Mouse (Mus musculus) heart, embryonic 11.5 days (tissue): ENCODE results near the gene Cfap46. TPM values are rescaled to one million over a fixed set of nuclear protein-coding genes. Genes with fewer than 3 reads are reported as not detected.

Experiments
- ATAC-seq: fragments of 200-750 bp; cut with Nextera tagmentation; replicated peaks from 2 replicates; pipeline ENCODE4 v1.8.0; 2017; ENCODE audit warnings: moderate library complexity; ENCODE audit not compliant: insufficient number of reproducible peaks, low FRiP score, low TSS enrichment
- H3K27ac ChIP-seq: fragments of 300-500 bp; sonication (generic); 2 replicates; pipeline ENCODE4 v1.5.1; 2014; ENCODE audit warnings: mild to moderate bottlenecking, low read depth, low read length
- H3K27me3 ChIP-seq: fragments of 300-500 bp; sonication (generic); 2 replicates; pipeline ENCODE4 v1.6.1; 2014; ENCODE audit warnings: mild to moderate bottlenecking, low read length, mixed read lengths; ENCODE audit not compliant: control insufficient read depth, insufficient read depth
- H3K36me3 ChIP-seq: fragments of 300-500 bp; sonication (generic); 2 replicates; pipeline ENCODE4 v1.6.1; 2014; ENCODE audit warnings: mild to moderate bottlenecking, low read length, moderate library complexity, mixed read lengths; ENCODE audit not compliant: control insufficient read depth, insufficient read depth
- H3K4me1 ChIP-seq: fragments of 300-500 bp; sonication (generic); 2 replicates; pipeline ENCODE4 v1.6.1; 2014; ENCODE audit warnings: low read length; ENCODE audit not compliant: control insufficient read depth, insufficient read depth
- H3K4me2 ChIP-seq: fragments of 300-500 bp; sonication (generic); 2 replicates; pipeline ENCODE4 v1.6.1; 2014; ENCODE audit warnings: mild to moderate bottlenecking, moderate library complexity
- H3K4me3 ChIP-seq: fragments of 300-500 bp; sonication (generic); 2 replicates; pipeline ENCODE4 v1.5.1; 2014; ENCODE audit warnings: low read depth, low read length
- H3K9ac ChIP-seq: fragments of 300-500 bp; sonication (generic); 2 replicates; pipeline ENCODE4 v1.6.1; 2014; ENCODE audit warnings: mild to moderate bottlenecking, low read depth, low read length, moderate library complexity
- H3K9me3 ChIP-seq: fragments of 300-500 bp; sonication (generic); replicated peaks from 2 replicates; pipeline ENCODE4 v1.6.1; 2016; ENCODE audit warnings: low read length; ENCODE audit not compliant: control insufficient read depth
- WGBS: fragments of 180-500 bp; shearing (Covaris S2); extraction: QIAGEN DNeasy Blood & Tissue Kit; methylation state at CpG from one replicate; pipeline ENCODE4 v1.1.7; 2014; ENCODE audit not compliant: insufficient replicate concordance; 5-methylcytosine and 5-hydroxymethylcytosine counted together
- polyA plus RNA-seq: library from polyadenylated mRNA; unstranded; fragments of >200 nt; fragmentation: Nextera tagmentation; extraction: Ambion mirVana; gene quantifications from 2 replicates; pipeline ENCODE4 v1.2.1, GENCODE M21; 2014

The Cfap46 gene
- polyA plus RNA-seq, 1 experiment from 2014 or later, result not detected

GRCm38 (mm10) chr7:139580851-139581775 is 102.5 kb downstream of the Cfap46 start:
- H3K27ac ChIP-seq, result no peak overlapping the region
- H3K4me2 ChIP-seq, result peak overlapping the region; percentile 75
- peaks cover 80% of the 10 kb centered on the region for H3K27me3 ChIP-seq
- H3K9me3 ChIP-seq, result no peaks in the 10 kb centered on the region
- H3K36me3 ChIP-seq, result peaks cover 8% of the 10 kb centered on the region
- H3K4me3 ChIP-seq, result peak overlapping the region; percentile 46
- H3K4me1 ChIP-seq, result peaks cover 32% of the 10 kb centered on the region
- ATAC-seq, result no peak
- no peak overlapping the region for H3K9ac ChIP-seq
- 3% methylated on average over 78 of the region's 78 CpGs for WGBS

GRCm38 (mm10) chr7:139579261-139579905 is 104.2 kb downstream of the Cfap46 start:
- Histone ChIP-seq H3K9ac (no peak overlapping the region), H3K9me3 (no peaks in the 10 kb centered on the region), H3K4me1 (peaks cover 26% of the 10 kb centered on the region), H3K4me3 (no peak overlapping the region), H3K36me3 (peaks cover 8% of the 10 kb centered on the region), H3K27me3 (peaks cover 62% of the 10 kb centered on the region), H3K4me2 (no peak overlapping the region), H3K27ac (no peak overlapping the region)
- ATAC-seq, result no peak
- 78% methylated on average over 21 of the region's 21 CpGs for WGBS

- H3K27me3 ChIP-seq, result peaks cover 30% of the 10 kb centered on the region
- peaks cover 8% of the 10 kb centered on the region for H3K36me3 ChIP-seq
- peaks cover 6% of the 10 kb centered on the region for H3K4me1 ChIP-seq
- no peak for ATAC-seq
- no peak overlapping the region for H3K27ac ChIP-seq
- no peaks in the 10 kb centered on the region for H3K9me3 ChIP-seq
- no peak overlapping the region for H3K4me3 ChIP-seq
- 75% methylated on average over 16 of the region's 16 CpGs for WGBS
- no peak overlapping the region for H3K9ac ChIP-seq
- H3K4me2 ChIP-seq, result no peak overlapping the region
Observed at GRCm38 (mm10) chr7:139576064-139576686, 107.4 kb downstream of the Cfap46 start.

GRCm38 (mm10) chr7:139572665-139573064 is 111.0 kb downstream of the Cfap46 start:
- WGBS, result 64% methylated on average over 3 of the region's 3 CpGs
- no peak overlapping the region for H3K9ac ChIP-seq
- ATAC-seq, result no peak

GRCm38 (mm10) chr7:139570788-139571187 is 112.8 kb downstream of the Cfap46 start:
- H3K9ac ChIP-seq, result no peak overlapping the region
- ATAC-seq, result no peak

More at GRCm38 (mm10) chr7:139572665-139573064, 111.0 kb downstream of the Cfap46 start:
- no peak overlapping the region for H3K4me2 ChIP-seq
- no peaks in the 10 kb centered on the region for H3K9me3 ChIP-seq
- H3K4me3 ChIP-seq, result no peak overlapping the region
- H3K27ac ChIP-seq, result no peak overlapping the region
- H3K27me3 ChIP-seq, result no peaks in the 10 kb centered on the region
- H3K4me1 ChIP-seq, result no peaks in the 10 kb centered on the region; the same call in 1 of the 2 replicates
- H3K36me3 ChIP-seq, result peaks cover 2% of the 10 kb centered on the region; the same call in 1 of the 2 replicates

GRCm38 (mm10) chr7:139566533-139566932 is 117.1 kb downstream of the Cfap46 start:
- H3K4me2 ChIP-seq, result no peak overlapping the region
- H3K27ac ChIP-seq, result no peak overlapping the region
- peaks cover 12% of the 10 kb centered on the region for H3K4me1 ChIP-seq
- H3K4me3 ChIP-seq, result no peak overlapping the region
- 72% methylated on average over 8 of the region's 8 CpGs for WGBS
- no peaks in the 10 kb centered on the region for H3K9me3 ChIP-seq
- ATAC-seq, result no peak
- H3K27me3 ChIP-seq, result no peaks in the 10 kb centered on the region
- no peaks in the 10 kb centered on the region; the same call in 1 of the 2 replicates for H3K36me3 ChIP-seq
- no peak overlapping the region for H3K9ac ChIP-seq

More at GRCm38 (mm10) chr7:139570788-139571187, 112.8 kb downstream of the Cfap46 start:
- Histone ChIP-seq H3K27ac (no peak overlapping the region), H3K9me3 (no peaks in the 10 kb centered on the region), H3K36me3 (no peaks in the 10 kb centered on the region; the same call in 1 of the 2 replicates), H3K4me3 (no peak overlapping the region), H3K27me3 (no peaks in the 10 kb centered on the region), H3K4me2 (no peak overlapping the region), H3K4me1 (no peaks in the 10 kb centered on the region; the same call in 1 of the 2 replicates)
- WGBS, result 90% methylated on average over 5 of the region's 5 CpGs

GRCm38 (mm10) chr7:139565998-139566397 is 117.6 kb downstream of the Cfap46 start:
- no peaks in the 10 kb centered on the region; the same call in 1 of the 2 replicates for H3K36me3 ChIP-seq
- H3K27me3 ChIP-seq, result no peaks in the 10 kb centered on the region
- no peak overlapping the region for H3K27ac ChIP-seq
- H3K4me1 ChIP-seq, result peaks cover 12% of the 10 kb centered on the region
- no peak for ATAC-seq
- no peak overlapping the region for H3K4me3 ChIP-seq
- H3K4me2 ChIP-seq, result no peak overlapping the region
- WGBS, result 79% methylated on average over 6 of the region's 6 CpGs
- no peaks in the 10 kb centered on the region for H3K9me3 ChIP-seq
- H3K9ac ChIP-seq, result no peak overlapping the region

- Histone ChIP-seq H3K9ac (no peak overlapping the region), H3K9me3 (no peaks in the 10 kb centered on the region), H3K4me2 (no peak overlapping the region), H3K4me1 (peaks cover 12% of the 10 kb centered on the region), H3K27me3 (no peaks in the 10 kb centered on the region), H3K36me3 (no peaks in the 10 kb centered on the region; the same call in 1 of the 2 replicates), H3K4me3 (no peak overlapping the region), H3K27ac (no peak overlapping the region)
- 71% methylated on average over 2 of the region's 2 CpGs for WGBS
- no peak for ATAC-seq
Observed at GRCm38 (mm10) chr7:139564161-139564560, 119.5 kb downstream of the Cfap46 start.
